Mouse (Mus musculus) megakaryocyte, embryonic 14.5 days (primary cell): ENCODE data around the gene Cct3. TPM values are rescaled to one million over a fixed set of nuclear protein-coding genes. Genes with fewer than 3 reads are reported as not detected.

Source experiments
- H3K27me3 ChIP-seq: replicated peaks from 2 replicates; pipeline ENCODE3; 2012; ENCODE audit warnings: inconsistent platforms
- H3K36me3 ChIP-seq: replicated peaks from 2 replicates; pipeline ENCODE3; 2012; ENCODE audit warnings: low read length, inconsistent platforms, mixed read lengths
- H3K4me1 ChIP-seq: 2 replicates; pipeline ENCODE4 v1.6.1; 2012; ENCODE audit warnings: inconsistent platforms
- H3K4me3 ChIP-seq: replicated peaks from 2 replicates; pipeline ENCODE3; 2012; ENCODE audit warnings: moderate library complexity, mild to moderate bottlenecking, inconsistent platforms
- H3K9me3 ChIP-seq: 2 replicates; pipeline ENCODE4 v1.6.1; 2012; ENCODE audit warnings: inconsistent platforms
- FLI1 ChIP-seq: IDR thresholded peaks from 2 replicates; pipeline ENCODE4 v1.6.1; 2012; ENCODE audit warnings: low read length, inconsistent platforms, mixed read lengths
- GATA1 ChIP-seq: IDR thresholded peaks from 3 replicates; pipeline ENCODE4 v1.6.1; 2012; ENCODE audit warnings: mixed read lengths, low read length, inconsistent platforms, borderline replicate concordance
- polyA plus RNA-seq: library from polyadenylated mRNA; stranded (reverse); fragments of >175 nt; gene quantifications from 2 replicates; pipeline ENCODE4 v1.2.3, GENCODE M21; 2012; ENCODE audit warnings: low replicate concordance; ENCODE audit not compliant: insufficient read depth

Cct3 gene
- polyA plus RNA-seq, 1 experiment, result 29.4 TPM

- Histone ChIP-seq H3K9me3 (no peaks in the 10 kb centered on the region), H3K4me1 (peaks cover 48% of the 10 kb centered on the region), H3K4me3 (peak overlapping the region; percentile 92), H3K27me3 (no peaks in the 10 kb centered on the region), H3K36me3 (peaks cover 28% of the 10 kb centered on the region)
- TF ChIP-seq GATA1, result no peak
- TF ChIP-seq FLI1, result no peak
Measured at GRCm38 (mm10) chr3:88335436-88336053, 38.6 kb downstream of the Cct3 start.

DNA sequence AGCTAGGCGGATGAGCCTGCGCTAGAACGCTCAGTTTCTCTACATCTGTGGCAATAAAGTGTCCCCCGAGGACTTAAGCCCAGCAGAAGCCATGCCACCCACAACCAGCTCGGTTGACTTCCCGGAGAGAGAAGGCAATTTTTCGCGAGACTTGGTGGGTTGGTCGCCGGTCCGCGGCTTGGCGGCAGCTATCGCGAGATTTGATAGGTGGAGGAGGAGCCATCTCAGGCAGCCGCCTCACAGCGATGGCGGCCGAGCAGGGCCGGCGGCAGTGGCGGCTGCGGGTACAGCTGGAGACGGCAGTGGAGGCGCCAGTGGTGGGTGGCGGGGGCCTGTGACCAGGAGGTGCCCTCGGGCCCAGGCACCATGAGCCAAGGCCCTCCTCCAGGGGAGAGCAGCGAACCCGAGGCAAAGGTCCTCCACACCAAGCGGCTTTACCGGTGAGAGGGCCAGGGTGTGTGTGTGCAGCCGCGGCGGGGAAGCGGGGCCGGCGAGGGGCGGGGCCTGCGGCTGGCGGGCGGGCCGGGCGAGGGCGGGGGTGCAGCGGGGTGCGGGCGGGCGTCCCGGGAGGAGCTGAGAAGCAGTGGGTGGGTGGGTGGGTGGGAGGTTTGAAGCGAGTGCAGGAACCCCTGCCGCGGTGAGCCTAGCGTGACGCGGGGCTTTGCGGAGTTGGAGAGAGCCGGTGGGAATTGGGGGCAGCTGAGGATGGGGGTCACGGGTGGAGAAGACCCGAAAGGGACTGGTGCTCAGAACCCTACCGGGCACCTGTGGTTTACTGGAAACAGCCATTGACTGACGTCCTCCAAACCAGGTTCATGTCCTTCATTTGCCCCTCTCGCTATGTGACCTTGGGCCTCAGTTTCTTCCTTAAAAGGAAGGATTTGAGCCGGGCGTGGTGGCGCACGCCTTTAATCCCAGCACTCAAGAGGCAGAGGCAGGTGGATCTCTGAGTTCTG, 39.4 kb downstream of the Cct3 start, which contains the start of the genes Tmem79 and Smg5:
Gene Tmem79 (minus strand): TSS at position 91 of the 956 bp plus-strand sequence.
Gene Smg5 (plus strand): TSS at position 203 of the 956 bp plus-strand sequence.
- H3K4me3 ChIP-seq, result peak within 1 kb of the TSS; percentile 92
- peaks cover 33% of the 10 kb centered on the region for H3K36me3 ChIP-seq
- H3K27me3 ChIP-seq, result no peaks in the 10 kb centered on the region
- H3K9me3 ChIP-seq, result no peaks in the 10 kb centered on the region
- H3K4me1 ChIP-seq, result peaks cover 56% of the 10 kb centered on the region
- TF ChIP-seq FLI1 (no peak), GATA1 (no peak)

GRCm38 (mm10) chr3:88337367-88338020, 40.6 kb downstream of the Cct3 start:
- TF ChIP-seq FLI1 (no peak), GATA1 (no peak)
- H3K9me3 ChIP-seq, result no peaks in the 10 kb centered on the region
- H3K4me1 ChIP-seq, result peaks cover 66% of the 10 kb centered on the region
- no peaks in the 10 kb centered on the region for H3K27me3 ChIP-seq
- H3K4me3 ChIP-seq, result peak overlapping the region; percentile 92
- peaks cover 40% of the 10 kb centered on the region for H3K36me3 ChIP-seq

GRCm38 (mm10) chr3:88338316-88338715, 41.4 kb downstream of the Cct3 start:
- Histone ChIP-seq H3K4me1 (peaks cover 72% of the 10 kb centered on the region), H3K4me3 (peak overlapping the region; percentile 33), H3K9me3 (no peaks in the 10 kb centered on the region), H3K27me3 (no peaks in the 10 kb centered on the region), H3K36me3 (peaks cover 40% of the 10 kb centered on the region)
- TF ChIP-seq GATA1, result no peak
- TF ChIP-seq FLI1, result no peak

DNA sequence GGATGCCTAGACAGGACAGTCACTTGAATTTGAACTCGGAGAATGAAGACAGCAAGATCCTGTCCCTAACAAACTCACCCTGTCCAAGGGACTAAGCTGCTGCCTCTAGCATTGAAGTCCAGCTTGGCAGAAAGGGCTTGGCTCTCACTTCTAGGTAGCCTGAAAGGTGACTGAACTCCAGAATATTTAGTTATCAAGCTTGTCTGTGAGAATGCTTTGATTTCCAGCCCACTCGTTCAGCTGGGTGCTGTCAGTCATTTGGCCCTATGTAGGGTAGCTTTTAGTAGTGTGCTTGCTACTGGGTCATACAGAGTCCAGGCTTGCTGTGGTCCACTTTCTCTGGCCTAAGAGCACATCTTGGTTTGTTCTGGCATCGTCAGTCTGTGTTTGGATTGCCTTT, 42.1 kb downstream of the Cct3 start:
- H3K4me1 ChIP-seq, result peaks cover 66% of the 10 kb centered on the region
- TF ChIP-seq GATA1 (no peak), FLI1 (no peak)
- peaks cover 46% of the 10 kb centered on the region for H3K36me3 ChIP-seq
- H3K27me3 ChIP-seq, result no peaks in the 10 kb centered on the region
- peak overlapping the region; percentile 16 for H3K4me3 ChIP-seq
- no peaks in the 10 kb centered on the region for H3K9me3 ChIP-seq

GRCm38 (mm10) chr3:88350732-88351131, 53.8 kb downstream of the Cct3 start:
- Histone ChIP-seq H3K27me3 (no peaks in the 10 kb centered on the region), H3K4me3 (no peak overlapping the region), H3K36me3 (peaks cover 100% of the 10 kb centered on the region), H3K9me3 (no peaks in the 10 kb centered on the region), H3K4me1 (peaks cover 20% of the 10 kb centered on the region)
- TF ChIP-seq GATA1, result no peak
- no peak for TF ChIP-seq FLI1

DNA sequence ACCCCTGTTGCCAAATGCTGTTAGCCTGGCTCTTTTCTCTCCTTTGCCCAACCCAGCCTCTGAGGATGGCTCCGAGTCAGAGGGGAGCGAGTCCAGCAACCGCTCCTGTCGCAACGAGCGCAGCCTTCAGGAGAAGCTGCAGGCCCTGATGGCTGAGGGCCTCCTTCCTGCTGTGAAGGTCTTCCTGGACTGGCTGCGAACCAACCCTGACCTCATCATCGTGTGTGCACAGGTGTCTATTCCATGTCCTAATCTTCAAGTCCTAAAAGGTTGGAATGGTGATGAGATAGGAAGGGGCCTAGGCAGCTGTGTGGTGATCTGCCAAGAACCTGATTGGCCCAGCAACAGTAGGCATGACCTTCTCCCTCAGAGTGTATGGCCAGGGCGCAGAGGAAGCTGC, 56.0 kb downstream of the Cct3 start:
- Histone ChIP-seq H3K27me3 (no peaks in the 10 kb centered on the region), H3K4me1 (peaks cover 40% of the 10 kb centered on the region), H3K9me3 (no peaks in the 10 kb centered on the region), H3K36me3 (peaks cover 99% of the 10 kb centered on the region), H3K4me3 (no peak overlapping the region)
- no peak for TF ChIP-seq GATA1
- TF ChIP-seq FLI1, result no peak

GRCm38 (mm10) chr3:88354396-88355165, 57.7 kb downstream of the Cct3 start:
- H3K27me3 ChIP-seq, result no peaks in the 10 kb centered on the region
- peaks cover 40% of the 10 kb centered on the region for H3K4me1 ChIP-seq
- TF ChIP-seq FLI1 (no peak), GATA1 (no peak)
- H3K4me3 ChIP-seq, result no peak overlapping the region
- peaks cover 99% of the 10 kb centered on the region for H3K36me3 ChIP-seq
- H3K9me3 ChIP-seq, result no peaks in the 10 kb centered on the region

DNA sequence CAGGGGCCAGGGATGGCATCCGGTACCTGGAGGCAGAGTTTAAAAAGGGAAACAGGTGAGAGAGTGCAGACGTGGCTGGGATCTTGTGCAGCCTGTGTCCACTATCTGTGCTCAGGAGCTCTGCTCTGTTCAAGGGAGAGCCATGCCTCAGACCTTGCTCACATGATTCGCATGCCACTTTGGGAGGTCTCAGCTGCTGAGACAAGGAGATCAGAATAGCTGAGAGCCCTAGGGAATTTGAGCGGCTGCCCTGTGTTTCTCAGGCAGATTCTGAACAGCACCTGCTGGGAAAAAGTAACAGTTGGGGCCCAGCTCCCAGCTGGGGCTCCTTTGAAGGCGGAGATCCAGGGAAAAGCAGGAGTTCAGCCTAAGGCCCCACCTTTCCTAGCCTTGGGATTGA, 62.7 kb downstream of the Cct3 start:
- Histone ChIP-seq H3K4me3 (no peak overlapping the region), H3K4me1 (peaks cover 35% of the 10 kb centered on the region), H3K36me3 (peaks cover 92% of the 10 kb centered on the region), H3K9me3 (no peaks in the 10 kb centered on the region), H3K27me3 (peaks cover 5% of the 10 kb centered on the region)
- TF ChIP-seq GATA1 (no peak), FLI1 (no peak)
